Mouse (Mus musculus): ENCODE measurements around the gene Hsf4. TPM values are rescaled to one million over a fixed set of nuclear protein-coding genes. Genes with fewer than 3 reads are reported as not detected.

Hsf4 gene
- total and polyA plus RNA-seq, 2 experiments from 2014 or later = 0.34 TPM; not detected in 1

- Histone ChIP-seq H3K9ac (replicated peaks; ENCODE audit: low read depth, low read length) (no peak overlapping the region), H3K4me2 (ENCODE audit: low read depth, low read length) (no peak overlapping the region), H3K4me3 (ENCODE audit: low read depth, low read length) (no peak overlapping the region), H3K36me3 (replicated peaks; ENCODE audit: control insufficient read depth, insufficient read depth, low read length) (no peaks in the 10 kb centered on the region; the same call in 1 of the 2 replicates), H3K4me1 (ENCODE audit: control insufficient read depth, insufficient read depth) (peaks cover 23% of the 10 kb centered on the region), H3K27ac (ENCODE audit: low read depth) (no peak overlapping the region), H3K27me3 (ENCODE audit: control insufficient read depth, insufficient read depth, low read length) (peaks cover 9% of the 10 kb centered on the region; the same call in 1 of the 2 replicates), H3K9me3 (replicated peaks; ENCODE audit: control insufficient read depth, low read length) (no peaks in the 10 kb centered on the region)
- WGBS = 74% methylated on average over 7 of the region's 7 CpGs
- no peak for TF ChIP-seq EP300 (IDR thresholded peaks at IDR 0.05; ENCODE audit: low read depth)
- no peak for TF ChIP-seq CTCF (IDR thresholded peaks at IDR 0.05; ENCODE audit: low read depth)
- no peak for ATAC-seq (ENCODE audit: insufficient read depth, low read depth)
- no peak for DNase-seq (ENCODE audit: low spot score)
These were observed 9.1 kb upstream of the Hsf4 start for GRCm38 (mm10) chr8:105260371-105261099.

- Histone ChIP-seq H3K27me3 (ENCODE audit: control insufficient read depth, insufficient read depth, low read length) (peaks cover 6% of the 10 kb centered on the region; the same call in 1 of the 2 replicates), H3K9ac (replicated peaks; ENCODE audit: low read depth, low read length) (no peak overlapping the region), H3K27ac (ENCODE audit: low read depth) (no peak overlapping the region), H3K4me2 (ENCODE audit: low read depth, low read length) (no peak overlapping the region), H3K4me3 (ENCODE audit: low read depth, low read length) (no peak overlapping the region), H3K36me3 (replicated peaks; ENCODE audit: control insufficient read depth, insufficient read depth, low read length) (no peaks in the 10 kb centered on the region; the same call in 1 of the 2 replicates), H3K4me1 (ENCODE audit: control insufficient read depth, insufficient read depth) (peaks cover 22% of the 10 kb centered on the region), H3K9me3 (replicated peaks; ENCODE audit: control insufficient read depth, low read length) (no peaks in the 10 kb centered on the region)
- 83% methylated on average over 12 of the region's 12 CpGs for WGBS
- no peak for TF ChIP-seq EP300 (IDR thresholded peaks at IDR 0.05; ENCODE audit: low read depth)
- TF ChIP-seq CTCF (IDR thresholded peaks at IDR 0.05; ENCODE audit: low read depth) = no peak
- no peak for DNase-seq (ENCODE audit: low spot score)
- no peak for ATAC-seq (ENCODE audit: insufficient read depth, low read depth)
These were observed 8.1 kb upstream of the Hsf4 start for GRCm38 (mm10) chr8:105261326-105261980.

GRCm38 (mm10) chr8:105263244-105263912, 6.2 kb upstream of the Hsf4 start:
- H3K4me3 ChIP-seq (ENCODE audit: low read depth, low read length) = no peak overlapping the region; the same call in 1 of the 2 replicates
- H3K9ac ChIP-seq (replicated peaks; ENCODE audit: low read depth, low read length) = no peak overlapping the region
- H3K27ac ChIP-seq (ENCODE audit: low read depth) = no peak overlapping the region
- H3K27me3 ChIP-seq (ENCODE audit: control insufficient read depth, insufficient read depth, low read length) = peaks cover 13% of the 10 kb centered on the region
- TF ChIP-seq CTCF (IDR thresholded peaks at IDR 0.05; ENCODE audit: low read depth) (peak; percentile 9; the same call in 1 of the 2 replicates), EP300 (IDR thresholded peaks at IDR 0.05; ENCODE audit: low read depth) (no peak)
- H3K9me3 ChIP-seq (replicated peaks; ENCODE audit: control insufficient read depth, low read length) = no peaks in the 10 kb centered on the region
- ATAC-seq (ENCODE audit: insufficient read depth, low read depth) (no peak), DNase-seq (ENCODE audit: low spot score) (no peak)
- 40% methylated on average over 16 of the region's 16 CpGs for WGBS
- 0 out of 2 replicates have a peak overlapping the region, but pooled peaks have one; percentile 94 for H3K4me2 ChIP-seq (ENCODE audit: low read depth, low read length)
- H3K4me1 ChIP-seq (ENCODE audit: control insufficient read depth, insufficient read depth) = peaks cover 24% of the 10 kb centered on the region
- peaks cover 4% of the 10 kb centered on the region; the same call in 1 of the 2 replicates for H3K36me3 ChIP-seq (replicated peaks; ENCODE audit: control insufficient read depth, insufficient read depth, low read length)

- DNase-seq (ENCODE audit: low spot score) = peak; percentile 67
- Histone ChIP-seq H3K36me3 (replicated peaks; ENCODE audit: control insufficient read depth, insufficient read depth, low read length) (0 out of 2 replicates have a peak, but pooled peaks cover 4% of the 10 kb centered on the region), H3K9me3 (replicated peaks; ENCODE audit: control insufficient read depth, low read length) (no peaks in the 10 kb centered on the region), H3K4me1 (ENCODE audit: control insufficient read depth, insufficient read depth) (peaks cover 24% of the 10 kb centered on the region), H3K27me3 (ENCODE audit: control insufficient read depth, insufficient read depth, low read length) (peaks cover 9% of the 10 kb centered on the region), H3K9ac (replicated peaks; ENCODE audit: low read depth, low read length) (peak within 1 kb of the TSS; percentile 55), H3K4me3 (ENCODE audit: low read depth, low read length) (peak within 1 kb of the TSS; percentile 74), H3K4me2 (ENCODE audit: low read depth, low read length) (peak within 1 kb of the TSS; percentile 94), H3K27ac (ENCODE audit: low read depth) (no peak within 1 kb of the TSS)
- under 1% methylated on average over 54 of the region's 54 CpGs for WGBS
- TF ChIP-seq EP300 (IDR thresholded peaks at IDR 0.05; ENCODE audit: low read depth) = no peak
- TF ChIP-seq CTCF (IDR thresholded peaks at IDR 0.05; ENCODE audit: low read depth) = no peak
- ATAC-seq (ENCODE audit: insufficient read depth, low read depth) = peak; percentile 66
These were observed 5.3 kb upstream of the Hsf4 start, which contains the start of the genes Tradd and Fbxl8 for GRCm38 (mm10) chr8:105264024-105264982. Gene Tradd, minus strand, starts transcription at chr8:105264609. Gene Fbxl8, plus strand, starts transcription at chr8:105264648.

Measured in heart, postnatal 0 days (tissue).